ENCODE assay signal across 9 mouse cellular contexts in the genomic region with DNA sequence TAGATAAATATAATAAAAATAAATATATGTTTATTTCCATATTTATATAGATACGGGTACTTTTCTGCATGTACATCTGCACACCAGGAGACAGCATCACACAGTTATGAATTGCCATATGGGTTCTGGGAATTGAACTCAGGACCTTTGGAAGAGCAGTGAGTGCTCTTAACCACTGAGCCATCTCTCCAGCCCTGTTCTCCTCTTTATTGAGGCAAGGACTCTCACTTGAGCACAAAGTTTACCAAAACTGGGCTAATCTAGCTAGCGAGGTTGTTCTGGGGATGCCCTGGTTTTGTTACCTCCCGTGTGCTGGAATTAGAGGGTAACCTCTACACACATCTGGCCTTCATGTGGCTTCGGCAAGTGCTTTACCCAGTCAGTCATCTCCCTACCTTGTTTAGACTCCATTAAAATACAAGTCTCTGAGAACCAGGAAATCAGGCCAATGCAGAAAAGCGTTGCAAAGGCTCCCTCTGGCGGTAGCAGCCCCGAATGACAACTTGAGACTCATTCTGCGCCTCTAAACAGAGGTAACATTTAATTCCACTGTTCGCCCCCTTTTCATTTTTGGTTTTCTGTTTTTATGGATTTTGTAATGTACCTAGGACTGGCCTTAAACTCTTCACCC. TPM values are rescaled to one million over a fixed set of nuclear protein-coding genes. Genes with fewer than 3 reads are reported as not detected.
A peak's percentile ranks its signal among the peaks of the same experiment; 100 is the strongest.
DNase-seq lines count a peak whose midpoint lies in the region; ATAC-seq and TF ChIP-seq lines count a peak whose summit lies in the region.
"Had no signal": no experiment of that assay in that cellular context is flagged by ENCODE, and none has a peak within 500 bp of the region (broad histone marks: within the 10 kb centered on the region; RNA-seq: fewer than 3 reads in every experiment).

No protein-coding gene starts in this region.

- intact Hi-C loops in gastrocnemius, adult 2 months (cut with DNase I), result no loop called here

- TF ChIP-seq CTCF in Patski (IDR thresholded peaks at IDR 0.05), result peak; percentile 85
- peak; percentile 84 for TF ChIP-seq CTCF in gastrocnemius, adult 2 months (IDR thresholded peaks at IDR 0.05)

- no peak overlapping the region for H3K4me3 ChIP-seq in gastrocnemius, adult 2 months

- ATAC-seq in Patski, result no peak

- H3K27me3 ChIP-seq in Patski, result no peaks in the 10 kb centered on the region

- in situ Hi-C loops in Patski (cut with MboI; ENCODE audit: low pct_unique_long_range_greater_than_20kb), result no loop called here

- CTCF ChIA-PET in Patski (lab: Charles Lee), result no interaction called here

- H3K27ac ChIP-seq in gastrocnemius, adult 2 months, result no peak overlapping the region

- POLR2A ChIA-PET in Patski (lab: Charles Lee), result no interaction called here

- peak; percentile 34 to 85 for DNase-seq in adrenal gland, adult (ENCODE audit: inconsistent age in 2 of 2, low spot score in 1 of 2)
- DNase-seq in adrenal gland, adult 8-10 months, result no peak
- DNase-seq in Patski (ENCODE audit: low read depth, low spot score), result no peak
- DNase-seq in cerebellum, postnatal 10 days, result peak; percentile 77 to 82
- DNase-seq in gastrocnemius, adult 2 months, result peak; percentile 29
- DNase-seq in layer of hippocampus, adult 18-20 months (ENCODE audit: low spot score in 2 of 2), result peak; percentile 24 to 77
- peak; percentile 26 for DNase-seq in lung, postnatal 25 days (ENCODE audit: low spot score)
- DNase-seq in right cerebral cortex, postnatal 10 days (ENCODE audit: low spot score in 2 of 2), result peak; percentile 53 to 70

RNA-seq across cellular contexts. Expression of gene Rpl39, which starts 10.8 kb away (rescaled TPM):
- total RNA-seq in adrenal gland, adult 8-10 months (2022), result 100 to 1,000 TPM; 509 to 573 (median 523) TPM
- polyA plus RNA-seq in Patski (2021), result 1,195 TPM
- 100 to 1,000 TPM; 265 to 297 TPM for total RNA-seq in gastrocnemius, adult 2 months (2021)
- 100 to 1,000 TPM; 252 to 254 TPM for total RNA-seq in layer of hippocampus, adult 18-20 months (2021)

RNA-seq across cellular contexts. Expression of gene Sowahd, which starts 25.7 kb away (rescaled TPM):
- 1 to 10 TPM in 2 of 4 experiments, under 1 TPM in 2; 0.63 to 5.0 (median 1.9) TPM for total RNA-seq in adrenal gland, adult 8-10 months (2022)
- not detected for polyA plus RNA-seq in Patski (2021)
- not detected for total RNA-seq in gastrocnemius, adult 2 months (2021)
- not detected for total RNA-seq in layer of hippocampus, adult 18-20 months (2021)
- polyA plus RNA-seq: stomach, embryonic 14.5 days had no signal

RNA-seq across cellular contexts. Expression of gene Upf3b, which starts 35.7 kb away (rescaled TPM):
- 10 to 100 TPM; 14.7 to 27.6 (median 19.3) TPM for total RNA-seq in adrenal gland, adult 8-10 months (2022)
- 36.6 TPM for polyA plus RNA-seq in Patski (2021)
- total RNA-seq in gastrocnemius, adult 2 months (2021), result 10 to 100 TPM in 1 of 2 experiments, 1 to 10 TPM in 1; 9.4 to 10.1 TPM
- 10 to 100 TPM; 18.4 to 18.9 TPM for total RNA-seq in layer of hippocampus, adult 18-20 months (2021)

RNA-seq across cellular contexts. Expression of gene Nkap, which starts 52.2 kb away (rescaled TPM):
- total RNA-seq in adrenal gland, adult 8-10 months (2022), result 10 to 100 TPM; 13.3 to 19.1 (median 18.7) TPM
- 16.7 TPM for polyA plus RNA-seq in Patski (2021)
- 10 to 100 TPM in 1 of 2 experiments, 1 to 10 TPM in 1; 6.1 to 10.1 TPM for total RNA-seq in gastrocnemius, adult 2 months (2021)
- total RNA-seq in layer of hippocampus, adult 18-20 months (2021), result 10 to 100 TPM; 12.5 to 14.8 TPM

Comparison
In these comparisons a context has a peak if more than half of its experiments do, and no peak if none do; other contexts are left out.
1. DNase-seq: peak in adrenal gland, adult (2 of 2), cerebellum, postnatal 10 days (2 of 2), gastrocnemius, adult 2 months (single experiment), layer of hippocampus, adult 18-20 months (2 of 2), lung, postnatal 25 days (single experiment) and right cerebral cortex, postnatal 10 days (2 of 2); none in adrenal gland, adult 8-10 months (single experiment) and Patski (single experiment).